Mouse (Mus musculus) intestine, postnatal 0 days (tissue): ENCODE data around the gene Rnasek. TPM values are rescaled to one million over a fixed set of nuclear protein-coding genes. Genes with fewer than 3 reads are reported as not detected.

Experiments
- ATAC-seq: fragments of 200-750 bp; cut with Nextera tagmentation; 2 replicates; pipeline ENCODE4 v1.8.0; 2017; ENCODE audit warnings: mild to moderate bottlenecking, moderate TSS enrichment, moderate library complexity
- H3K27ac ChIP-seq: fragments of 300-500 bp; sonication (generic); 2 replicates; pipeline ENCODE4 v1.5.1; 2014; ENCODE audit warnings: mild to moderate bottlenecking, low read depth, low read length, moderate library complexity
- H3K27me3 ChIP-seq: fragments of 300-500 bp; sonication (generic); replicated peaks from 2 replicates; pipeline ENCODE4 v1.6.1; 2014; ENCODE audit warnings: low read length, mixed read lengths; ENCODE audit not compliant: control insufficient read depth, insufficient read depth
- H3K36me3 ChIP-seq: fragments of 300-500 bp; sonication (generic); 2 replicates; pipeline ENCODE4 v1.6.1; 2014; ENCODE audit warnings: mild to moderate bottlenecking, moderate library complexity; ENCODE audit not compliant: control insufficient read depth, insufficient read depth
- H3K4me1 ChIP-seq: fragments of 300-500 bp; sonication (generic); replicated peaks from 2 replicates; pipeline ENCODE4 v1.6.1; 2014; ENCODE audit warnings: antibody characterized with exemption, low read length, mixed read lengths; ENCODE audit not compliant: control insufficient read depth, insufficient read depth
- H3K4me2 ChIP-seq: fragments of 300-500 bp; sonication (generic); replicated peaks from 2 replicates; pipeline ENCODE4 v1.6.1; 2014; ENCODE audit warnings: low read depth, mild to moderate bottlenecking, moderate library complexity
- H3K4me3 ChIP-seq: fragments of 300-500 bp; sonication (generic); 2 replicates; pipeline ENCODE4 v1.5.1; 2014; ENCODE audit warnings: low read depth, low read length
- H3K9ac ChIP-seq: fragments of 300-500 bp; sonication (generic); 2 replicates; pipeline ENCODE4 v1.6.1; 2014; ENCODE audit warnings: mild to moderate bottlenecking, low read depth, low read length
- H3K9me3 ChIP-seq: fragments of 300-500 bp; sonication (generic); 2 replicates; pipeline ENCODE4 v1.6.1; 2016; ENCODE audit warnings: mixed run types; ENCODE audit not compliant: control insufficient read depth
- CTCF ChIP-seq: sonication (generic); IDR thresholded peaks from 2 replicates; pipeline ENCODE4 v1.5.1; 2016; ENCODE audit warnings: low read depth, mild to moderate bottlenecking, control low read depth, antibody characterized with exemption, moderate library complexity
- WGBS: fragments of 180-500 bp; shearing (Covaris S2); extraction: QIAGEN DNeasy Blood & Tissue Kit; methylation state at CpG from one replicate; pipeline ENCODE4 v1.1.7; 2014; 5-methylcytosine and 5-hydroxymethylcytosine counted together
- polyA plus RNA-seq: library from polyadenylated mRNA; unstranded; fragments of >200 nt; fragmentation: Nextera tagmentation; extraction: Ambion mirVana; gene quantifications from 2 replicates; pipeline ENCODE4 v1.2.1, GENCODE M21; 2015

Rnasek gene
- polyA plus RNA-seq, 1 experiment from 2014 or later, result 628 TPM

- ATAC-seq, result no peak
- WGBS, result 61% methylated on average over 3 of the region's 3 CpGs
Measured at GRCm38 (mm10) chr11:70280441-70280840, 40.8 kb upstream of the Rnasek start.

GRCm38 (mm10) chr11:70278961-70279360 lies 39.3 kb upstream of the Rnasek start:
- no peaks in the 10 kb centered on the region for H3K27me3 ChIP-seq
- no peak for TF ChIP-seq CTCF
- H3K4me3 ChIP-seq, result no peak overlapping the region
- no peaks in the 10 kb centered on the region for H3K9me3 ChIP-seq
- no peak overlapping the region for H3K27ac ChIP-seq
- no peak overlapping the region for H3K9ac ChIP-seq
- H3K4me2 ChIP-seq, result no peak overlapping the region
- no peaks in the 10 kb centered on the region for H3K36me3 ChIP-seq
- no peaks in the 10 kb centered on the region for H3K4me1 ChIP-seq
- 90% methylated on average over 3 of the region's 3 CpGs for WGBS
- no peak for ATAC-seq

More at GRCm38 (mm10) chr11:70280441-70280840, 40.8 kb upstream of the Rnasek start:
- Histone ChIP-seq H3K4me3 (no peak overlapping the region), H3K27me3 (no peaks in the 10 kb centered on the region), H3K4me1 (no peaks in the 10 kb centered on the region), H3K9me3 (no peaks in the 10 kb centered on the region), H3K9ac (no peak overlapping the region), H3K4me2 (no peak overlapping the region), H3K36me3 (no peaks in the 10 kb centered on the region), H3K27ac (no peak overlapping the region)
- TF ChIP-seq CTCF, result no peak

GRCm38 (mm10) chr11:70271641-70272040 lies 32.0 kb upstream of the Rnasek start:
- H3K27ac ChIP-seq, result no peak overlapping the region
- no peak overlapping the region for H3K9ac ChIP-seq
- 67% methylated on average over 7 of the region's 7 CpGs for WGBS
- no peaks in the 10 kb centered on the region for H3K4me1 ChIP-seq
- H3K36me3 ChIP-seq, result no peaks in the 10 kb centered on the region
- H3K4me3 ChIP-seq, result no peak overlapping the region
- TF ChIP-seq CTCF, result no peak
- no peaks in the 10 kb centered on the region for H3K27me3 ChIP-seq
- ATAC-seq, result no peak
- no peak overlapping the region for H3K4me2 ChIP-seq
- H3K9me3 ChIP-seq, result no peaks in the 10 kb centered on the region

GRCm38 (mm10) chr11:70266405-70266804 lies 26.8 kb upstream of the Rnasek start:
- 0 out of 2 replicates have a peak, but pooled peaks cover 6% of the 10 kb centered on the region for H3K4me1 ChIP-seq
- no peak overlapping the region for H3K4me2 ChIP-seq
- no peak for ATAC-seq
- H3K27me3 ChIP-seq, result no peaks in the 10 kb centered on the region
- H3K9ac ChIP-seq, result no peak overlapping the region
- WGBS, result 84% methylated on average over 1 of the region's 1 CpGs
- no peak for TF ChIP-seq CTCF
- H3K27ac ChIP-seq, result no peak overlapping the region
- no peaks in the 10 kb centered on the region for H3K9me3 ChIP-seq
- no peaks in the 10 kb centered on the region for H3K36me3 ChIP-seq
- H3K4me3 ChIP-seq, result no peak overlapping the region

- Histone ChIP-seq H3K27me3 (no peaks in the 10 kb centered on the region), H3K4me2 (no peak overlapping the region), H3K4me1 (0 out of 2 replicates have a peak, but pooled peaks cover 6% of the 10 kb centered on the region), H3K4me3 (no peak overlapping the region), H3K27ac (no peak overlapping the region), H3K36me3 (no peaks in the 10 kb centered on the region), H3K9me3 (no peaks in the 10 kb centered on the region), H3K9ac (no peak overlapping the region)
- 59% methylated on average over 4 of the region's 4 CpGs for WGBS
- TF ChIP-seq CTCF, result no peak
- ATAC-seq, result no peak
Measured at GRCm38 (mm10) chr11:70265819-70266218, 26.2 kb upstream of the Rnasek start.

- H3K4me3 ChIP-seq, result no peak overlapping the region
- H3K4me2 ChIP-seq, result no peak overlapping the region
- no peak overlapping the region for H3K27ac ChIP-seq
- no peak for ATAC-seq
- 0 out of 2 replicates have a peak, but pooled peaks cover 6% of the 10 kb centered on the region for H3K4me1 ChIP-seq
- TF ChIP-seq CTCF, result no peak
- no peaks in the 10 kb centered on the region for H3K27me3 ChIP-seq
- no peaks in the 10 kb centered on the region for H3K36me3 ChIP-seq
- H3K9me3 ChIP-seq, result no peaks in the 10 kb centered on the region
- H3K9ac ChIP-seq, result no peak overlapping the region
- WGBS, result 38% methylated on average over 3 of the region's 3 CpGs
Measured at GRCm38 (mm10) chr11:70265252-70265651, 25.6 kb upstream of the Rnasek start.

- ATAC-seq, result no peak
Measured at GRCm38 (mm10) chr11:70259035-70259434, 19.4 kb upstream of the Rnasek start.

More at GRCm38 (mm10) chr11:70259035-70259434, 19.4 kb upstream of the Rnasek start:
- H3K36me3 ChIP-seq, result no peaks in the 10 kb centered on the region
- no peak for TF ChIP-seq CTCF
- 79% methylated on average over 4 of the region's 4 CpGs for whole genome bisulfite sequencing
- H3K9ac ChIP-seq, result no peak overlapping the region
- peaks cover 19% of the 10 kb centered on the region for H3K27me3 ChIP-seq
- no peak overlapping the region for H3K4me2 ChIP-seq
- no peak overlapping the region for H3K4me3 ChIP-seq
- H3K27ac ChIP-seq, result no peak overlapping the region
- no peaks in the 10 kb centered on the region for H3K9me3 ChIP-seq
- no peaks in the 10 kb centered on the region for H3K4me1 ChIP-seq
